Mouse (Mus musculus) thymus, adult 2 months (tissue): ENCODE data around the gene Oscp1. TPM values are rescaled to one million over a fixed set of nuclear protein-coding genes. Genes with fewer than 3 reads are reported as not detected.

Source experiments
- DNase-seq: peaks from one replicate; pipeline ENCODE4 v3.0.0; 2021
- H3K27ac ChIP-seq: fragments of 200-500 bp; 2 replicates; pipeline ENCODE4 v1.5.1; 2012; ENCODE audit warnings: low read length, control low read depth; ENCODE audit not compliant: control insufficient read depth, insufficient read depth
- H3K27me3 ChIP-seq: fragments of 200-500 bp; 2 replicates; pipeline ENCODE4 v1.6.1; 2012; ENCODE audit warnings: mild to moderate bottlenecking, low read length, moderate library complexity, mixed read lengths; ENCODE audit not compliant: control insufficient read depth, insufficient read depth
- H3K36me3 ChIP-seq: fragments of 200-500 bp; 2 replicates; pipeline ENCODE4 v1.6.1; 2012; ENCODE audit warnings: mild to moderate bottlenecking, low read length, moderate library complexity; ENCODE audit not compliant: control insufficient read depth, insufficient read depth
- H3K4me1 ChIP-seq: fragments of 200-500 bp; replicated peaks from 2 replicates; pipeline ENCODE4 v1.6.1; 2012; ENCODE audit warnings: low read length; ENCODE audit not compliant: control insufficient read depth, insufficient read depth
- H3K4me3 ChIP-seq: fragments of 200-500 bp; 2 replicates; pipeline ENCODE4 v1.5.1; 2012; ENCODE audit warnings: mild to moderate bottlenecking, low read length, control low read depth, moderate library complexity; ENCODE audit not compliant: control insufficient read depth, insufficient read depth
- CTCF ChIP-seq: fragments of 200-500 bp; IDR thresholded peaks from 2 replicates; pipeline ENCODE4 v1.5.1; 2012; ENCODE audit warnings: mild to moderate bottlenecking, control low read depth, low read length, moderate library complexity, borderline replicate concordance; ENCODE audit not compliant: control insufficient read depth, poor library complexity, insufficient read depth; ENCODE audit errors: extremely low read depth
- POLR2A ChIP-seq: fragments of 200-500 bp; IDR thresholded peaks from 2 replicates; pipeline ENCODE4 v1.6.1; 2012; ENCODE audit warnings: mild to moderate bottlenecking, low read length, control low read depth, moderate library complexity; ENCODE audit not compliant: control insufficient read depth, poor library complexity, insufficient read depth; ENCODE audit errors: extremely low read depth
- WGBS: fragments of 180-500 bp; shearing (Covaris S2); methylation state at CpG from one replicate; pipeline ENCODE4 v1.1.7; 2018; 5-methylcytosine and 5-hydroxymethylcytosine counted together
- polyA plus RNA-seq: library from polyadenylated mRNA; depleted of rRNA; stranded (reverse); fragments of >200 nt; gene quantifications from 2 replicates; pipeline ENCODE4 v1.2.3, GENCODE M21; 2012; rRNA removed

Gene Oscp1
- polyA plus RNA-seq, 1 experiment, result 1.1 TPM

- no peak for DNase-seq
- TF ChIP-seq CTCF (no peak), POLR2A (no peak)
- no peak overlapping the region for H3K4me3 ChIP-seq
- no peaks in the 10 kb centered on the region for H3K27me3 ChIP-seq
- WGBS, result 67% methylated on average over 10 of the region's 10 CpGs
- H3K4me1 ChIP-seq, result no peaks in the 10 kb centered on the region
- no peak overlapping the region; the same call in 1 of the 2 replicates for H3K27ac ChIP-seq
- H3K36me3 ChIP-seq, result peaks cover 5% of the 10 kb centered on the region
Measured at GRCm38 (mm10) chr4:126131290-126132121, 73.1 kb downstream of the Oscp1 start.

GRCm38 (mm10) chr4:126132636-126133264, 74.4 kb downstream of the Oscp1 start:
- no peaks in the 10 kb centered on the region for H3K27me3 ChIP-seq
- H3K27ac ChIP-seq, result no peak overlapping the region
- H3K4me1 ChIP-seq, result no peaks in the 10 kb centered on the region
- TF ChIP-seq CTCF, result no peak
- no peak for TF ChIP-seq POLR2A
- WGBS, result 97% methylated on average over 6 of the region's 6 CpGs
- H3K36me3 ChIP-seq, result peaks cover 14% of the 10 kb centered on the region
- no peak for DNase-seq
- no peak overlapping the region for H3K4me3 ChIP-seq

GRCm38 (mm10) chr4:126134236-126134635, 75.9 kb downstream of the Oscp1 start:
- 96% methylated on average over 4 of the region's 4 CpGs for WGBS
- peaks cover 26% of the 10 kb centered on the region for H3K36me3 ChIP-seq
- TF ChIP-seq CTCF, result no peak
- TF ChIP-seq POLR2A, result no peak
- H3K4me3 ChIP-seq, result no peak overlapping the region
- no peak overlapping the region for H3K27ac ChIP-seq
- no peaks in the 10 kb centered on the region for H3K27me3 ChIP-seq
- H3K4me1 ChIP-seq, result no peaks in the 10 kb centered on the region
- DNase-seq, result no peak

GRCm38 (mm10) chr4:126134639-126135038, 76.3 kb downstream of the Oscp1 start:
- no peak overlapping the region for H3K27ac ChIP-seq

GRCm38 (mm10) chr4:126137773-126138172, 79.4 kb downstream of the Oscp1 start:
- H3K4me3 ChIP-seq, result no peak overlapping the region
- H3K36me3 ChIP-seq, result peaks cover 25% of the 10 kb centered on the region
- 82% methylated on average over 4 of the region's 4 CpGs for WGBS
- DNase-seq, result no peak
- no peaks in the 10 kb centered on the region for H3K4me1 ChIP-seq
- H3K27me3 ChIP-seq, result no peaks in the 10 kb centered on the region
- TF ChIP-seq POLR2A (no peak), CTCF (no peak)
- no peak overlapping the region for H3K27ac ChIP-seq

More at GRCm38 (mm10) chr4:126134639-126135038, 76.3 kb downstream of the Oscp1 start:
- DNase-seq, result no peak
- WGBS, result 96% methylated on average over 4 of the region's 4 CpGs
- H3K36me3 ChIP-seq, result peaks cover 27% of the 10 kb centered on the region
- TF ChIP-seq CTCF (no peak), POLR2A (no peak)
- H3K27me3 ChIP-seq, result no peaks in the 10 kb centered on the region
- no peaks in the 10 kb centered on the region for H3K4me1 ChIP-seq
- no peak overlapping the region for H3K4me3 ChIP-seq

GRCm38 (mm10) chr4:126141021-126141420, 82.7 kb downstream of the Oscp1 start:
- H3K4me1 ChIP-seq, result no peaks in the 10 kb centered on the region
- H3K27me3 ChIP-seq, result no peaks in the 10 kb centered on the region
- DNase-seq, result no peak
- peaks cover 25% of the 10 kb centered on the region for H3K36me3 ChIP-seq
- H3K4me3 ChIP-seq, result no peak overlapping the region
- 96% methylated on average over 5 of the region's 5 CpGs for WGBS
- H3K27ac ChIP-seq, result no peak overlapping the region
- no peak for TF ChIP-seq CTCF
- TF ChIP-seq POLR2A, result no peak

Other genes with a start within 250 kb of the Oscp1 start
- gene Csf3r, start 34.0 kb upstream of the Oscp1 start, polyA plus RNA-seq, result 6.7 and 7.3 TPM in 2 replicates
- gene Mrps15, start 11.6 kb upstream of the Oscp1 start, polyA plus RNA-seq, result 56.2 and 70.7 TPM in 2 replicates
- 41.0 and 41.7 TPM in 2 replicates for gene Lsm10, start 38.1 kb downstream of the Oscp1 start, polyA plus RNA-seq
- 36.5 and 43.1 TPM in 2 replicates for gene Stk40, start 45.4 kb downstream of the Oscp1 start, polyA plus RNA-seq
- 94.3 and 95.2 TPM in 2 replicates for gene Eva1b, start 89.2 kb downstream of the Oscp1 start, polyA plus RNA-seq
- gene Sh3d21, start 104.9 kb downstream of the Oscp1 start, polyA plus RNA-seq, result 0.75 and 1.2 TPM in 2 replicates
- gene Thrap3, start 144.2 kb downstream of the Oscp1 start, polyA plus RNA-seq, result 91.8 and 101 TPM in 2 replicates
- gene Map7d1, start 197.8 kb downstream of the Oscp1 start, polyA plus RNA-seq, result 74.6 and 84.2 TPM in 2 replicates
- 48.0 and 55.1 TPM in 2 replicates for gene Trappc3, start 203.8 kb downstream of the Oscp1 start, polyA plus RNA-seq
- gene Col8a2, start 228.2 kb downstream of the Oscp1 start, polyA plus RNA-seq, result 0.28 and 0.35 TPM in 2 replicates